Mouse (Mus musculus): ENCODE results near the gene Rbm5. TPM values are rescaled to one million over a fixed set of nuclear protein-coding genes. Genes with fewer than 3 reads are reported as not detected.

The Rbm5 gene
- polyA plus RNA-seq, 1 experiment from 2014 or later = 218 TPM

- H3K27me3 ChIP-seq = no peaks in the 10 kb centered on the region
- no peaks in the 10 kb centered on the region for H3K9me3 ChIP-seq (replicated peaks)
- peaks cover 9% of the 10 kb centered on the region for H3K36me3 ChIP-seq
- peak within 1 kb of the TSS; percentile 78 for H3K4me3 ChIP-seq (replicated peaks)
- peak within 1 kb of the TSS; percentile 95 for H3K4me2 ChIP-seq (replicated peaks)
- peaks cover 77% of the 10 kb centered on the region for H3K4me1 ChIP-seq
- H3K9ac ChIP-seq = peak within 1 kb of the TSS; percentile 85
- WGBS = 1% methylated on average over 86 of the region's 86 CpGs
- peak within 1 kb of the TSS; percentile 92 for H3K27ac ChIP-seq (replicated peaks)
- peak; percentile 83 for ATAC-seq (ENCODE audit: insufficient number of reproducible peaks, low FRiP score, low TSS enrichment, low read depth)
Observed at GRCm38 (mm10) chr9:107709697-107710483, 60.9 kb downstream of the Rbm5 start, which contains the start of gene Sema3f. Sema3f (minus strand) TSS chr9:107710475.

- no peaks in the 10 kb centered on the region for H3K9me3 ChIP-seq (replicated peaks)
- no peaks in the 10 kb centered on the region for H3K27me3 ChIP-seq
- WGBS = under 1% methylated on average over 51 of the region's 55 CpGs
- peak overlapping the region; percentile 85 for H3K9ac ChIP-seq
- H3K4me1 ChIP-seq = peaks cover 77% of the 10 kb centered on the region
- H3K27ac ChIP-seq (replicated peaks) = peak overlapping the region; percentile 92
- peak overlapping the region; percentile 95 for H3K4me2 ChIP-seq (replicated peaks)
- peak overlapping the region; percentile 78 for H3K4me3 ChIP-seq (replicated peaks)
- ATAC-seq (ENCODE audit: insufficient number of reproducible peaks, low FRiP score, low TSS enrichment, low read depth) = no peak; the same call in 1 of the 2 replicates
- H3K36me3 ChIP-seq = peaks cover 14% of the 10 kb centered on the region
Observed at GRCm38 (mm10) chr9:107709096-107709696, 61.6 kb downstream of the Rbm5 start.

GRCm38 (mm10) chr9:107708439-107709095, 62.2 kb downstream of the Rbm5 start:
- peak overlapping the region; percentile 95 for H3K4me2 ChIP-seq (replicated peaks)
- no peaks in the 10 kb centered on the region for H3K27me3 ChIP-seq
- no peaks in the 10 kb centered on the region for H3K9me3 ChIP-seq (replicated peaks)
- no peak for ATAC-seq (ENCODE audit: insufficient number of reproducible peaks, low FRiP score, low TSS enrichment, low read depth)
- peaks cover 16% of the 10 kb centered on the region for H3K36me3 ChIP-seq
- H3K27ac ChIP-seq (replicated peaks) = peak overlapping the region; percentile 92
- H3K4me1 ChIP-seq = peaks cover 77% of the 10 kb centered on the region
- H3K4me3 ChIP-seq (replicated peaks) = peak overlapping the region; percentile 78
- H3K9ac ChIP-seq = peak overlapping the region; percentile 85
- WGBS = 1% methylated on average over 21 of the region's 21 CpGs

- under 1% methylated on average over 17 of the region's 17 CpGs for WGBS
- peaks cover 79% of the 10 kb centered on the region for H3K4me1 ChIP-seq
- peak overlapping the region; percentile 92 for H3K27ac ChIP-seq (replicated peaks)
- H3K9me3 ChIP-seq (replicated peaks) = no peaks in the 10 kb centered on the region
- H3K27me3 ChIP-seq = no peaks in the 10 kb centered on the region
- peak overlapping the region; percentile 85 for H3K9ac ChIP-seq
- H3K4me2 ChIP-seq (replicated peaks) = peak overlapping the region; percentile 95
- H3K4me3 ChIP-seq (replicated peaks) = peak overlapping the region; percentile 78
- peaks cover 16% of the 10 kb centered on the region for H3K36me3 ChIP-seq
- ATAC-seq (ENCODE audit: insufficient number of reproducible peaks, low FRiP score, low TSS enrichment, low read depth) = peak; percentile 13; the same call in 1 of the 2 replicates
Observed at GRCm38 (mm10) chr9:107707701-107708438, 62.9 kb downstream of the Rbm5 start.

GRCm38 (mm10) chr9:107706781-107707211, 64.0 kb downstream of the Rbm5 start:
- Histone ChIP-seq H3K27me3 (no peaks in the 10 kb centered on the region), H3K36me3 (peaks cover 16% of the 10 kb centered on the region), H3K4me1 (peaks cover 86% of the 10 kb centered on the region), H3K4me3 (replicated peaks) (peak overlapping the region; percentile 78), H3K9me3 (replicated peaks) (no peaks in the 10 kb centered on the region), H3K9ac (peak overlapping the region; percentile 85), H3K4me2 (replicated peaks) (peak overlapping the region; percentile 95), H3K27ac (replicated peaks) (peak overlapping the region; percentile 92)
- under 1% methylated on average over 14 of the region's 14 CpGs for WGBS
- ATAC-seq (ENCODE audit: insufficient number of reproducible peaks, low FRiP score, low TSS enrichment, low read depth) = no peak

GRCm38 (mm10) chr9:107703337-107704122, 67.3 kb downstream of the Rbm5 start:
- no peaks in the 10 kb centered on the region for H3K9me3 ChIP-seq (replicated peaks)
- H3K4me3 ChIP-seq (replicated peaks) = no peak overlapping the region
- no peak for ATAC-seq (ENCODE audit: insufficient number of reproducible peaks, low FRiP score, low TSS enrichment, low read depth)
- 39% methylated on average over 14 of the region's 14 CpGs for WGBS
- H3K27ac ChIP-seq (replicated peaks) = peak overlapping the region; percentile 81
- H3K9ac ChIP-seq = no peak overlapping the region
- H3K4me2 ChIP-seq (replicated peaks) = no peak overlapping the region
- peaks cover 99% of the 10 kb centered on the region for H3K4me1 ChIP-seq
- no peaks in the 10 kb centered on the region for H3K27me3 ChIP-seq
- H3K36me3 ChIP-seq = peaks cover 19% of the 10 kb centered on the region

GRCm38 (mm10) chr9:107702606-107703185, 68.1 kb downstream of the Rbm5 start:
- Histone ChIP-seq H3K4me1 (peaks cover 99% of the 10 kb centered on the region), H3K4me2 (replicated peaks) (0 out of 2 replicates have a peak overlapping the region, but pooled peaks have one; percentile 18), H3K9me3 (replicated peaks) (no peaks in the 10 kb centered on the region), H3K4me3 (replicated peaks) (no peak overlapping the region), H3K36me3 (peaks cover 19% of the 10 kb centered on the region), H3K9ac (0 out of 2 replicates have a peak overlapping the region, but pooled peaks have one; percentile 1), H3K27me3 (no peaks in the 10 kb centered on the region), H3K27ac (replicated peaks) (peak overlapping the region; percentile 81)
- WGBS = 48% methylated on average over 3 of the region's 3 CpGs
- ATAC-seq (ENCODE audit: insufficient number of reproducible peaks, low FRiP score, low TSS enrichment, low read depth) = no peak

- Histone ChIP-seq H3K9ac (no peak overlapping the region), H3K36me3 (peaks cover 19% of the 10 kb centered on the region), H3K9me3 (replicated peaks) (no peaks in the 10 kb centered on the region), H3K4me1 (peaks cover 99% of the 10 kb centered on the region), H3K4me2 (replicated peaks) (peak overlapping the region; percentile 29), H3K27ac (replicated peaks) (peak overlapping the region; percentile 81), H3K4me3 (replicated peaks) (peak overlapping the region; percentile 2; the same call in 1 of the 2 replicates), H3K27me3 (no peaks in the 10 kb centered on the region)
- WGBS = 12% methylated on average over 12 of the region's 12 CpGs
- ATAC-seq (ENCODE audit: insufficient number of reproducible peaks, low FRiP score, low TSS enrichment, low read depth) = peak; percentile 56
Observed at GRCm38 (mm10) chr9:107701594-107701993, 69.2 kb downstream of the Rbm5 start.

- ATAC-seq (ENCODE audit: insufficient number of reproducible peaks, low FRiP score, low TSS enrichment, low read depth) = no peak
- H3K9ac ChIP-seq = 0 out of 2 replicates have a peak overlapping the region, but pooled peaks have one; percentile 0
- H3K36me3 ChIP-seq = peaks cover 18% of the 10 kb centered on the region
- no peaks in the 10 kb centered on the region for H3K27me3 ChIP-seq
- 16% methylated on average over 6 of the region's 6 CpGs for WGBS
- peak overlapping the region; percentile 21; the same call in 1 of the 2 replicates for H3K4me2 ChIP-seq (replicated peaks)
- peaks cover 99% of the 10 kb centered on the region for H3K4me1 ChIP-seq
- peak overlapping the region; percentile 81 for H3K27ac ChIP-seq (replicated peaks)
- H3K4me3 ChIP-seq (replicated peaks) = no peak overlapping the region
- no peaks in the 10 kb centered on the region for H3K9me3 ChIP-seq (replicated peaks)
Observed at GRCm38 (mm10) chr9:107700114-107700571, 70.7 kb downstream of the Rbm5 start.
